15 mouse cellular contexts compared by ENCODE assay signal in genomic region chr4:130389927-130390326, GRCm38 (mm10).
"Had no signal": no experiment of that assay in that cellular context is flagged by ENCODE, and none has a peak within 500 bp of the region (broad histone marks: within the 10 kb centered on the region; RNA-seq: fewer than 3 reads in every experiment).

No protein-coding gene starts in this region.

- H3K4me3 ChIP-seq: heart, adult 2 months; heart, embryonic 13.5 days; heart, embryonic 15.5 days; hindbrain, embryonic 13.5 days; hindbrain, embryonic 15.5 days; layer of hippocampus, adult 2 months; left cerebral cortex, adult 2 months; limb, embryonic 10.5 days; limb, embryonic 12.5 days; liver, embryonic 13.5 days; liver, embryonic 15.5 days had no signal

- H3K9ac ChIP-seq: heart, embryonic 13.5 days; heart, embryonic 15.5 days; hindbrain, embryonic 13.5 days; hindbrain, embryonic 15.5 days; limb, embryonic 12.5 days; liver, embryonic 13.5 days; liver, embryonic 15.5 days had no signal

- H3K27ac ChIP-seq: heart, adult 2 months; heart, embryonic 13.5 days; heart, embryonic 15.5 days; hindbrain, embryonic 13.5 days; hindbrain, embryonic 15.5 days; hindbrain, postnatal 0 days; left cerebral cortex, adult 2 months; limb, embryonic 10.5 days; limb, embryonic 12.5 days; liver, embryonic 13.5 days; liver, embryonic 15.5 days had no signal

- ATAC-seq: hindbrain, postnatal 0 days had no signal

- H3K9me3 ChIP-seq: heart, embryonic 13.5 days; heart, embryonic 15.5 days; hindbrain, embryonic 13.5 days; hindbrain, embryonic 15.5 days; limb, embryonic 10.5 days; limb, embryonic 12.5 days; liver, embryonic 13.5 days; liver, embryonic 15.5 days had no signal

- H3K4me1 ChIP-seq: heart, embryonic 13.5 days; heart, embryonic 15.5 days; limb, embryonic 12.5 days; liver, embryonic 13.5 days; liver, embryonic 15.5 days had no signal

- H3K27me3 ChIP-seq: heart, embryonic 13.5 days; heart, embryonic 15.5 days; hindbrain, embryonic 13.5 days; hindbrain, embryonic 15.5 days; limb, embryonic 12.5 days; liver, embryonic 13.5 days; liver, embryonic 15.5 days had no signal

- H3K4me2 ChIP-seq: heart, embryonic 11.5 days; heart, embryonic 13.5 days; heart, embryonic 15.5 days; hindbrain, embryonic 13.5 days; hindbrain, embryonic 15.5 days; limb, embryonic 12.5 days; liver, embryonic 11.5 days; liver, embryonic 13.5 days; liver, embryonic 15.5 days had no signal

- DNase-seq: liver; liver, embryonic 13.5 days had no signal
